Mouse (Mus musculus) subcutaneous adipose tissue, adult 2 months (tissue): ENCODE measurements around the gene Olfr1402. TPM values are rescaled to one million over a fixed set of nuclear protein-coding genes. Genes with fewer than 3 reads are reported as not detected.

ENCODE experiments used
- polyA plus RNA-seq: library from polyadenylated mRNA; depleted of rRNA; stranded (reverse); fragments of >200 nt; gene quantifications from 2 replicates; pipeline ENCODE4 v1.2.3, GENCODE M21; 2012; ENCODE audit warnings: low replicate concordance; rRNA removed

The Olfr1402 gene
- not detected in 2 replicates for polyA plus RNA-seq

GRCm38 (mm10) chr3:97421920-97422319 is at the start of gene Olfr1402:
Gene Olfr1402, minus strand, starts transcription at chr3:97422020.

Other genes starting within 250 kb of the Olfr1402 start
- gene Bcl9, start 124.1 kb downstream of the Olfr1402 start, polyA plus RNA-seq: 10.5 and 27.5 TPM in 2 replicates
- 3.8 and 6.2 TPM in 2 replicates for gene Chd1l, start 188.2 kb upstream of the Olfr1402 start, polyA plus RNA-seq
- 10.5 and 16.1 TPM in 2 replicates for gene Fmo5, start 206.8 kb upstream of the Olfr1402 start, polyA plus RNA-seq
- gene Prkab2, start 236.2 kb upstream of the Olfr1402 start, polyA plus RNA-seq: 11.6 and 14.3 TPM in 2 replicates